Mouse (Mus musculus) megakaryocyte, embryonic 14.5 days (primary cell): ENCODE data around the gene Stk39. TPM values are rescaled to one million over a fixed set of nuclear protein-coding genes. Genes with fewer than 3 reads are reported as not detected.

Source experiments
- H3K27me3 ChIP-seq: replicated peaks from 2 replicates; pipeline ENCODE3; 2012; ENCODE audit warnings: inconsistent platforms
- H3K36me3 ChIP-seq: replicated peaks from 2 replicates; pipeline ENCODE3; 2012; ENCODE audit warnings: low read length, inconsistent platforms, mixed read lengths
- H3K4me1 ChIP-seq: 2 replicates; pipeline ENCODE4 v1.6.1; 2012; ENCODE audit warnings: inconsistent platforms
- H3K4me3 ChIP-seq: replicated peaks from 2 replicates; pipeline ENCODE3; 2012; ENCODE audit warnings: moderate library complexity, mild to moderate bottlenecking, inconsistent platforms
- H3K9me3 ChIP-seq: 2 replicates; pipeline ENCODE4 v1.6.1; 2012; ENCODE audit warnings: inconsistent platforms
- FLI1 ChIP-seq: IDR thresholded peaks from 2 replicates; pipeline ENCODE4 v1.6.1; 2012; ENCODE audit warnings: low read length, inconsistent platforms, mixed read lengths
- GATA1 ChIP-seq: IDR thresholded peaks from 3 replicates; pipeline ENCODE4 v1.6.1; 2012; ENCODE audit warnings: mixed read lengths, low read length, inconsistent platforms, borderline replicate concordance
- polyA plus RNA-seq: library from polyadenylated mRNA; stranded (reverse); fragments of >175 nt; gene quantifications from 2 replicates; pipeline ENCODE4 v1.2.3, GENCODE M21; 2012; ENCODE audit warnings: low replicate concordance; ENCODE audit not compliant: insufficient read depth

Gene Stk39
- polyA plus RNA-seq, 1 experiment: 0.95 TPM

DNA sequence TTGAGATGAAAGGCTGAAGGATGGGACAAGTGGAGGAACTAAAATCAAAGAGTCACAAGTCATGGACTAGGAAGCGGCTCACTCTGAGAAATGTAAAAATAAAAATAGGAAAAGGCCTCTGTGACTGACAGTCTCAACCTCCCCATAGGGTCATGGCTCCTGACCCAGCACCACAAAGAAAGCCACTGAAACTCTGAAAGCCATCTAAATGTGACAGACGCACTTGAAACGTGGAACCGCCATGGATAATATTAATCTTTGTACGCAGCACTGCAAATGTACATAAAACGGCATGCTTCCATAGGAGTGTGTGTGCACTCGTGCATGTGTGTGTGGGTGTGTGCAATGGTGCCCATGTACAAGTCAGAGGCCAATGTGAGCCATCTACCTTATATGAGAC lies 34.9 kb downstream of the Stk39 start:
- H3K4me1 ChIP-seq: no peaks in the 10 kb centered on the region
- no peaks in the 10 kb centered on the region for H3K9me3 ChIP-seq
- no peak overlapping the region for H3K4me3 ChIP-seq
- TF ChIP-seq FLI1 (no peak), GATA1 (no peak)
- no peaks in the 10 kb centered on the region for H3K36me3 ChIP-seq
- H3K27me3 ChIP-seq: peaks cover 9% of the 10 kb centered on the region

DNA sequence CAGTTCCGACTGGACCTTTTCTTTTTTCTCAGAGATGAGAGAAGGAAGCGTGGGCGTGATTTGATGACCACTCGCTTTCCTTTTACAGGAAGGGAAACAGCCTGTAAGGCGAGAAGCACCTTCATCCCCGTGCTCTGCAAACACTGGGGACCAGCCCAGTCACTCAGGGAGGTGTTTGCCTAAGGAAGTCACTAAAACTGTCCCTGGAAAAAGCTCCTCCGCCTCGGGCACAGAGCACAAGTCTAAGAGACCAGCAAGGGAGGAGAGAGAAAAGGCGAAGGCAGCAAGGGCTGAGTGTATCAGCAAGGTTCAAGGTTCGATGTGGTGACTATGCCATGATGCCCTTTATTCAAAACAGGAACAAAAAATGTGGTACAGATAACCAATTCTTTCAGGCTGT lies 35.8 kb downstream of the Stk39 start:
- peaks cover 9% of the 10 kb centered on the region for H3K27me3 ChIP-seq
- peak overlapping the region; percentile 38 for H3K4me3 ChIP-seq
- no peaks in the 10 kb centered on the region for H3K36me3 ChIP-seq
- H3K4me1 ChIP-seq: no peaks in the 10 kb centered on the region
- no peak for TF ChIP-seq FLI1
- H3K9me3 ChIP-seq: no peaks in the 10 kb centered on the region

DNA sequence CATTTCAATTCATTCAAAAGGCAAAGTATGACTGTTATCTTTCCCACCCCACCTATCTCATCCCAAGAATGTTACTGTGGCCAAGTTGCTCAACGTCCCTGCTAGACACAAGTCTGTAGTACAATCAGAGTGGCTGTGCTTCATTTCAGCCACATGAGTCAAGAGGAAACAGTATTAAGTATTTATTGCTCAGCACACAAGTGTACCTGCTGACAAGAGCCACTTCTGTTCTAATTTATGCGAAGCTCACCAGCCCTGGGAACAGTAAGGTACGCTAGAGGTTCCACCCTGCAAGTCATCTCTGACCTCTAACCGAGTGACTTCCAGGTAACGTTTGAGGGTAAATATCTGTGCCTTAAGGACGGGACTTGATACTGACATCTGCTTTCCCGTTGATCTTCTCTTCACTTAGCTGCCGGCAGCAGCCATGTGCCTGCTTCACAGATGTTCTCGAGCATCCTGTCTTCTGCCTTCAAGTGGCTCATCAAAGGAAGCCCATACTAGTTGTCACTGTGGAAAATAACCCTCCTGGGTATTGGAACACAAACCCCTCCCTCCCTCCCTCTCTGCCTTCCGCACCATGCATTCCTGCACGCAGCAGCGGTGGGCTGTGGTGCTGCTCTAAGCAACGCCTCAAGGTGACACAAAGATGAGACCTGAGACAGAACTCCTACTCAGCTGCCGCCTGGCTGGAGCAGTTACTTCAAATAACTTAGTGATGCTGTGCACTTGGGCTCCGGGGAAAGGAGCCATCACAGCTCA lies 36.4 kb downstream of the Stk39 start:
- TF ChIP-seq FLI1 (no peak), GATA1 (no peak)
- H3K4me3 ChIP-seq: no peak overlapping the region
- no peaks in the 10 kb centered on the region for H3K4me1 ChIP-seq
- peaks cover 9% of the 10 kb centered on the region for H3K27me3 ChIP-seq
- H3K9me3 ChIP-seq: no peaks in the 10 kb centered on the region
- H3K36me3 ChIP-seq: no peaks in the 10 kb centered on the region

DNA sequence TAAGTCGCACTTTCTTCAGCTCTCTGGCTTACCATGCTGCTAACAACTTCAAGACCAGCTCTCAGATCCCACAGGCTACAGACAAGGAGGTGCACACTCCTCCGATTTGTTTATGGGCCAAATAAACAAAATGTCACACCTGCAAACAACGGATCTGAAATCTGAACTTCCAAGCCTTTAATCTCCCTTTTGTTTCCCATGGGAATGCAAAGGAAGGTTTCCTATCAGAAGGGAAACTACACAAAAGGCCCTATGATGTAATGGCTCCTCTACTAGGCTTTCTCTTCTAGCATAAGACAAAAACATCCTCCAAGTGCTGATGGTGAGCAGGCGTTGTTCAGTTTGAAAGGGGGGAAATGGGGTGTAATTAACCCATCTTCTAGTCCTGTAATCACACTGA lies 37.1 kb downstream of the Stk39 start:
- no peak for TF ChIP-seq FLI1
- no peak for TF ChIP-seq GATA1
- Histone ChIP-seq H3K36me3 (no peaks in the 10 kb centered on the region), H3K9me3 (no peaks in the 10 kb centered on the region), H3K4me3 (no peak overlapping the region), H3K27me3 (peaks cover 9% of the 10 kb centered on the region), H3K4me1 (no peaks in the 10 kb centered on the region)

DNA sequence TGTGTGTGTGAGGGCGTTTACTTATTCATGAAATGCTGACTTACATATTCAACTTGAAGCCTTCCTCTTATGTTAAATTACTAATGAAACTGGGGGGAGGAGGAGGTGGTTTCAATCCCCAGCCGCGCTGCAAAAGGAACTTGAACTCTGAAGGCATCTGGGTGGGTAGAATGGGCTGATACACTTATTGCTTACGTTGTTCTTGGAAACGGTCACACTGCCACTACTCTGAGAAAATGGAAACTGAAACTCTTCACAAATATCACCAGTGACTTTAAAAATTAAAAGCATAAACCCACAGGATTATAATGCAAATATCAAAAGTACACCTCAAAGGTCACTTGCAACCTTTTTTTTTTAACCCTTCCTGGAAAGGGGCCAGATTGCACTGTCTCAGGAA lies 37.5 kb downstream of the Stk39 start:
- Histone ChIP-seq H3K4me1 (no peaks in the 10 kb centered on the region), H3K36me3 (no peaks in the 10 kb centered on the region), H3K27me3 (peaks cover 9% of the 10 kb centered on the region), H3K4me3 (no peak overlapping the region), H3K9me3 (no peaks in the 10 kb centered on the region)
- TF ChIP-seq GATA1 (no peak), FLI1 (no peak)

DNA sequence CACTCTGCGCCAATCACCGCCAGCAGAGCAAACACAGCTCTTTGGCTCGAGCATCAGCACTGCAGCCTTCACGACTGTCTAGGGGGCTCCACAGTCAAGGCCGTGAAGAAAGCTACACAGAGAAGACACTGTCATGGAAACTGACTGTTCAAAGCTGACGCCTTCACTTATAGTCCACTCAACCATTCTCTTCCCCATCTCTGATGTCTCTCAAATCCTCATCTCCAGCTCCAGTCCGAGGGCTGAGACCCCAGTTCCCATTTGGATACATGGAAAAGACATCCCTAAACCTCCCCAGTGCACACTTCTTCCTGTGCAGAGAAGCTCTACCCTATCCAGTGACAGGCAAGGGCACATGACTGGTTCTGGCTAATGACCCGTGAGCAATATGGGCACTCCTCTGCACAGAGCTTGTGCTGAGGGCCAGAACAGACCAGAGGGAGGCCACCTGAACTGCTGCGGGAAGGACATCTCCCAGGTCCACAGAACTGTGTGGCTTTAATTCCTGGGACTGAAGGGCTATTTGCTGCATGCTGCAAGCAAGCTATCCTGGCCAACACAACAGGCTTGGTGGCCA lies 38.2 kb downstream of the Stk39 start:
- Histone ChIP-seq H3K36me3 (no peaks in the 10 kb centered on the region), H3K4me1 (no peaks in the 10 kb centered on the region), H3K27me3 (peaks cover 9% of the 10 kb centered on the region), H3K9me3 (no peaks in the 10 kb centered on the region), H3K4me3 (no peak overlapping the region)
- TF ChIP-seq GATA1: no peak
- TF ChIP-seq FLI1: no peak

DNA sequence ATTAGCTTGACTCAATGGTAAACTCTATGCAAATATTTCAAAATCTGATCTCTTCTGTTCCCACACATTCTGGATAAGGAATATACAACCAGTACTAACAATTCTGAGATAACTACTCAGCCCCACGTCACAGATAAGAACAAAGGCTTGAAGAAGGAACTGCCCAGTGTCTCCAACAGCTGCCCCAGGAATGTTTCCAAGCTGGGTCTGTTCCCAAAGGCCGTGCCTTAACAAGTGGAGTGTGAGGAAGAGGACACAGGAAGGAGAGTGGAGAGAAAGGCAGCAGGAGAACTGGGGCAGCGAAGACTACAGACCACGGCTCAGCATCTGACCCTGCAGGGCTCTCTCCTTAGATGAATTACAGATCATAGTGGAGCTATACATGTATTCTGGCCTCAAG lies 39.2 kb downstream of the Stk39 start:
- Histone ChIP-seq H3K9me3 (no peaks in the 10 kb centered on the region), H3K36me3 (no peaks in the 10 kb centered on the region), H3K27me3 (peaks cover 9% of the 10 kb centered on the region), H3K4me1 (no peaks in the 10 kb centered on the region), H3K4me3 (no peak overlapping the region)
- no peak for TF ChIP-seq GATA1
- TF ChIP-seq FLI1: no peak

DNA sequence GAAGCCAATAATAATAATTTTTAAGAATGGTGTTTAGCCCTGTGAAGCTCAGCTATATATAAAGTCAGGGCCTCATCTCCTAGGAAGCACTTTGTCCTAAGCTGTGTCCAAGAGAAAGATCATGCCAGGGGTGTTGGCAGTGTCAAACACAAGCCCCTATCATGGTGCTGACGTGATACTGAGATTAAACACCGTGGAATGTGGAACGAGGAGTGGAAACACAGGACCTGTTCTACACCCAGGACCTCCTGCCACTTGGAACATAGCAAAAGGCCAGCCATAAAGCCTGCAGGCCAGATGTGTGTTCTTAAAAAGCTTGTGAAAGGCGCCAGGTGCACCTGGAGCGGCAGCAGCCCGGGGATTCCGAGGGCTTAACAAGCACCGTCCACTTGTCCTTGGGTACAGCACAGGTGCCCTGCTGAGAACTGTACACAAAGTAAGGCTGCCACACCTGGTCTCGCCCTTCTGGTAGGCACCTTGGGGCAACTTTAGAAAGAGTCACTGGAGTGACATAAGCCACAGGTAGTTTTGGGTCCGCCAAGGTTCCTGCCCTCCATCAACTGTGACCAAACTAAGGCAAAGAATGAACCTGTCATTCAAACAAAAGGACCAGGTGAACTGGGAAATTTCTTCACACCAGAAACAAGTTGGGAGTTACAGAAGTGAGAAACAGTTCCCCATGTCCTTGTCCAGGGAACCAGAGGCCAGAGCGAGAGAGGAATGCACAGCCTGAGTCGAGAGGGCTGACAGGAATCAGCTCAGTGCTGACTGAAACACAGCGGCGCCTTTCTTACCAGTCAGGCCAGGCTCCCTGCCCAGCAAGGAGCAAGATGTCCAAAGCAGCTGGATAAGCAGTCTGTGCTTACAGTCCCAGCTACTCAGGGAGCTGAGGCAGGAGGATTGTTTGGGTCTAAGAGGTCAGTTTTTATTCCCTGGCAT lies 40.8 kb downstream of the Stk39 start:
- H3K27me3 ChIP-seq: peaks cover 8% of the 10 kb centered on the region
- no peaks in the 10 kb centered on the region for H3K36me3 ChIP-seq
- no peak overlapping the region for H3K4me3 ChIP-seq
- H3K9me3 ChIP-seq: 0 out of 2 replicates have a peak, but pooled peaks cover 3% of the 10 kb centered on the region
- no peak for TF ChIP-seq FLI1
- no peak for TF ChIP-seq GATA1
- H3K4me1 ChIP-seq: no peaks in the 10 kb centered on the region

DNA sequence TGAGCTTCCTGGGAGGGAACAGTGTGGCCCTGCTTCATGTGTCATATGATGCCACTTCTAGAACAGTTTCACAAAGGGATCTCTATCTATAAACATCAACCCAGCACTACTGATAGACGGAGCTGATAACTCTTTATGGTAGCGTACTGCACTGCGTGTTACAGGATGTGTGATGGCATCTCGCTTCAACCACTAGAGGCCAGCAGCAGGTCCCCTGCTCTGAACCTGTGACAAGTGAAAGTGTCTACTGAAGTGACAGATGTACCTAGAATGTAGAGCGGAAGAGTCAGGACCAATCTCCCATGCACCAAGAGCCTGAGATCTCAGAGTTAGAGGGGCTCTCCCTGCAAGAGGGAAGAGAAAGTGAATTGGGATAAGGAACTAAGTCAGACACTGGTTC lies 41.6 kb downstream of the Stk39 start:
- Histone ChIP-seq H3K9me3 (0 out of 2 replicates have a peak, but pooled peaks cover 7% of the 10 kb centered on the region), H3K4me1 (no peaks in the 10 kb centered on the region), H3K27me3 (peaks cover 4% of the 10 kb centered on the region), H3K36me3 (no peaks in the 10 kb centered on the region), H3K4me3 (no peak overlapping the region)
- TF ChIP-seq GATA1 (no peak), FLI1 (no peak)

DNA sequence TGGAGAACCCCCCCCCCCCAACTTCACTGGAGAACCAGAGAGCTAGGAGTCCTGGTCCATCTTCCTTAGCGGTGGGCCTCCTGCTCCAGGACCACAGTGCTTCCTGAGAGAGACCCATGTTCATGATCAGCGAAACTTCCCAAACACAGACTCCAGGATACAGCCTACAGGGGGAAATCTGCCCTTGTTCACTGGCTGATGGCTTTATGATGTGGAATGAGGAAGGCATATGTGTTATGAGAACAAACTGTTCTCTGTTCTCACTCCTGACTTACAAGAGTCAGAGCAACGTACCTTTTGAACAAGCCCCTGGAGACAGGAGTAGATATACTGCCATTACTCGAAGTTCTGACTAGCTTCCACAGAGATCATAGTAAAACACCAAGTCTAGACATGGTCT lies 42.6 kb downstream of the Stk39 start:
- Histone ChIP-seq H3K36me3 (no peaks in the 10 kb centered on the region), H3K9me3 (0 out of 2 replicates have a peak, but pooled peaks cover 12% of the 10 kb centered on the region), H3K27me3 (peaks cover 4% of the 10 kb centered on the region), H3K4me1 (no peaks in the 10 kb centered on the region), H3K4me3 (no peak overlapping the region)
- TF ChIP-seq GATA1: no peak
- no peak for TF ChIP-seq FLI1
